Mouse (Mus musculus) myocyte (in vitro differentiated cells): ENCODE results near the gene 6030445D17Rik.

Experiments used
- CEBPB ChIP-seq: IDR thresholded peaks from 2 replicates; pipeline ENCODE4 v1.6.1; 2011; ENCODE audit warnings: mild to moderate bottlenecking, moderate library complexity; ENCODE audit not compliant: poor library complexity, insufficient read depth, severe bottlenecking
- E2F4 ChIP-seq: IDR thresholded peaks from one replicate; pipeline ENCODE4 v1.6.1; 2011; ENCODE audit warnings: mild to moderate bottlenecking, control low read depth, moderate library complexity; ENCODE audit not compliant: insufficient read depth
- MAX ChIP-seq: IDR thresholded peaks from one replicate; pipeline ENCODE4 v1.6.1; 2011; ENCODE audit warnings: low read depth, mild to moderate bottlenecking, control low read depth
- MYOD1 ChIP-seq, 3 experiments: IDR thresholded peaks; one replicate each; pipeline ENCODE4 v1.6.1; 2011; ENCODE audit warnings: control low read depth in 2 of 3, low read depth in 2 of 3, mild to moderate bottlenecking in 2 of 3, moderate library complexity in 1 of 3; ENCODE audit not compliant: insufficient read length in 2 of 3, control insufficient read depth in 1 of 3
- MYOG ChIP-seq, 3 experiments: IDR thresholded peaks; one replicate each; pipeline ENCODE4 v1.6.1; 2011; ENCODE audit warnings: control low read depth in 2 of 3, low read depth in 2 of 3, mild to moderate bottlenecking in 2 of 3; ENCODE audit not compliant: insufficient read length in 2 of 3, control insufficient read depth in 1 of 3, insufficient read depth in 1 of 3
- POLR2A ChIP-seq: IDR thresholded peaks from one replicate; pipeline ENCODE4 v1.6.1; 2011; ENCODE audit warnings: low read depth, mild to moderate bottlenecking, control low read depth, moderate library complexity; ENCODE audit not compliant: insufficient read length
- POLR2AphosphoS2 ChIP-seq: IDR thresholded peaks from one replicate; pipeline ENCODE4 v1.6.1; 2011; ENCODE audit warnings: low read depth, control low read depth; ENCODE audit not compliant: insufficient read length
- TCF12 ChIP-seq: IDR thresholded peaks from one replicate; pipeline ENCODE4 v1.6.1; 2011; ENCODE audit warnings: mild to moderate bottlenecking, control low read depth; ENCODE audit not compliant: poor library complexity, insufficient read depth, severe bottlenecking
- TCF3 ChIP-seq: IDR thresholded peaks from one replicate; pipeline ENCODE4 v1.6.1; 2011; ENCODE audit warnings: low read depth, control low read depth; ENCODE audit not compliant: insufficient read length
- USF1 ChIP-seq: IDR thresholded peaks from one replicate; pipeline ENCODE4 v1.6.1; 2011; ENCODE audit warnings: low read depth, mild to moderate bottlenecking, control low read depth, moderate library complexity

DNA sequence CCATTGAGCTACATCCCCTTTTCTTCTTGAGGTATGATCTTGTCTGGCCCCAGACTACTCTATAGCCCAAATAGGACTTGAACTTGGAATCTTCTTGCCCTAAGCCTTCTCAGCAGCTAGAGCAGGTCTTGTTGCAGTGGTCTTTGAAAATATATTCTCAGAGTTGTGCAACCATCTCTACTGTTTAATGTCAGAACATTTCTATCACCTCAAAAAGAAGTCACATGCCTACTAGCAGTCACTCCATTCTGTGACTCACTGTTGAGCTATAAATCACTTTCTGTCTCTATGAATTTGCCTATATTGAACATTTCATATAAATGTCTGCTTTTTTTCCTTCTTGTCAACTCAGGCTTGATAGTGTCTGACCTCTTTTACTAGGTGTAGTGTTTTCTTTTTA is 33.9 kb downstream of the 6030445D17Rik start:
- TF ChIP-seq TCF12: no peak
- TF ChIP-seq E2F4: no peak
- no peak for TF ChIP-seq TCF3
- no peak for TF ChIP-seq MAX
- no peak for TF ChIP-seq MYOD1 (IDR thresholded peaks at IDR 0.05; ENCODE audit: control insufficient read depth in 1 of 3, insufficient read length in 2 of 3, low read depth in 2 of 3)
- no peak for TF ChIP-seq POLR2A
- no peak for TF ChIP-seq POLR2AphosphoS2
- TF ChIP-seq MYOG (IDR thresholded peaks at IDR 0.05; ENCODE audit: control insufficient read depth in 1 of 3, insufficient read depth in 1 of 3, insufficient read length in 2 of 3, low read depth in 2 of 3): no peak
- 0 out of 2 replicates have a peak, but pooled peaks have one; percentile 1 for TF ChIP-seq CEBPB
- peak; percentile 8 for TF ChIP-seq USF1
